Mouse (Mus musculus): ENCODE measurements around the gene Stmn3.

Gene Stmn3

DNA sequence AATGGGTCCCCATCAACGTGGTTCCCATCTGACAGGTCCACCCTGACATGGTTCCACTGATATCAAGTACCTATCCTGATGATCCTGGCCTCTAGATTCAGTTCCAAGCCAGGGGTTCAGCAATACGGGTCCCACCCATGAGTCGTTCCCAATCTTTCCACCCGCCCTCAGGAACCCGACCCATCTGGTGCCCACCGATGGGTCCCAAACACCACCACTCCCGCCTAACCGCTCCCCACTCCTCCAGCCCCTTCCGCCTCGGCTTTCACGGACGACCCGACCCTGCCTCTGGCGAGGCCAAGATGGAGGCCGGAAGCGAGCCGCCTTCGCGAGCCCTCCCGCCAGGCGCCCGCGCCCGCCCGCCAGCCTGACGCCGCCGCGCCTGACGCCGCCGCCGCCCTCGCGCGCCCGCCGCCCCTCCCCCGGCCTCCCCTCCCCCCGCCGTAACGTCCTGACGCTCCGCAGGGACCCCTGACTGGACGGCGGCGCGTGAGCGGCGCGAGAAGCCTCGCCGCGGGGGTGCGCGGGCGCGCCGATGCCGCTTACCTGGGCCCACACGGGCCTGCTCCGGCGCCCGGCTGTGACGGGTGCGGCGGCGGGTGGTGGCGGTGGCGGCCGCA, 26.9 kb downstream of the Stmn3 start:
- intact Hi-C loops (cut with DNase I), result no loop called here

DNA sequence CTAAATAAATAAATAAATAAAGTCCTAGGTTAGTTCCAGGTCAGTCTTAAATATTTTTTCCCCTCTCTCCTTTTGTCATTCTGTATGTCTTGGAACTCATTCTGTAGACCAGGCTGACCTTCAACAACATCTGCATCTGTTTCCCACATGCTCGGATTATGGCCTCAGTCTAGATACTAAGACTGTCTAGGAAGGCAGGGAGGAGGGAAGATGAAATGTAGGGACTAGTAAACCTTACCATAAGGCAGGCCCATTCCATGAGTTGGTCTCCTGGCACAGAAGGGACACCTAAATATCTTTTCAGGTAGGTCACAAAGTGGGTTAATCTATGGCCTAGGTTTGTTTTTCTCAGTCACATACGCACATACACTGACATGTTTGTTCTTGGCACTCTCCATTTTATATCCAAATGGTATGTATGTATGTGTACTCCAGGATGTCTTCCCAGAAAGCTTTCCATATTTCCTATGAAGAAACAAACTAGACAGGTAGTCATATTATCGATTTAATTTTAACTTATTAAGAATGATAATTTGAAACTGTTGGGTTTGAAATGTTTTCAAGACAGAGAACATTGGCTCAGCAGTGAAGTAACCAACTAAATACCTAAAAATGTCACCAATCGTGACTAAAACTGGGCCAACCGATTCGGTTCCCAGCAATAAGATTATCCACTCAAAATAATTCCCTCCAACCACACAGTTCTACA, 27.5 kb downstream of the Stmn3 start:
- intact Hi-C loops (cut with DNase I), result no loop called here

DNA sequence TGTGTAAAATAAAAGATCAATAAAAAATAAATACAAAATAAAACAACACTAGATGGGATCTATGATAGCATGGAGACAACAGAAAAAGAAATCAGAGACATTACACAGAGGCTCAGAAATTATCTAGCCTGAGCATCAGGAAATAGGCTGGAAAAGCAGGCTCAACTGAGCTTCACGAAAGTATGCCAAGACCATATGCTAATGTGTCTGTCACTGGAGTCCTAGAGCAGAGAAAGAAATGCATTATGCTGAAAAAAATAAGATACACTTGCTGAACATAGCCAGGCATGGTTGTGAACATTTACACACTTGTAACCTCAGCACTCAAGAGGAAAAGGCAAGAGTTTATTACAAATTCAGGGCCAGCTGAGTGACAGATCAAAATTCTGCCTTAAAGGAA, 34.3 kb downstream of the Stmn3 start:
- intact Hi-C loops (cut with DNase I), result no loop called here

GRCm38 (mm10) chr2:181277866-181278265, 36.4 kb downstream of the Stmn3 start:
- intact Hi-C loops (cut with DNase I), result no loop called here

- intact Hi-C loops (cut with DNase I), result no loop called here
Measured at GRCm38 (mm10) chr2:181276766-181277165, 37.5 kb downstream of the Stmn3 start.

DNA sequence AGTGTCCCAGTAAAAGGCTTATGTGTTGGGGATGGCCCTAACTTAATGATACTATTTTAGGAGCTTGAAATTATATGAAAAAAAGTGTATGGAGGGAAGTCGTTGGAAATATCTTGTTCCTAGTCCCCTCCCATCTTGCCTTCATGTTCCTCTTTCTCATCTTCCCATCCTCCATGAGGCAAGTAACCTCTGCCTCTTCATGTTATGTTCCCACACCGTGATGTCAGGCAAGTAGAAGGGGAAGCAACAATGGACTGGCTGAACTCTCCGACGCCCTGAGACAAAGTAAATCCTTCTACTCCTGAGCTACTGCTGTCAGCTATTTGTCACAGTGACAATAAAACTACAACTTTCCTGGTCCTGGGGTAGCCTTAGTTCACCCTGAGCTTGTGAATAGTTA, 39.7 kb downstream of the Stmn3 start:
- intact Hi-C loops (cut with DNase I), result no loop called here

- intact Hi-C loops (cut with DNase I), result no loop called here
Measured at GRCm38 (mm10) chr2:181273829-181274228, 40.5 kb downstream of the Stmn3 start.

DNA sequence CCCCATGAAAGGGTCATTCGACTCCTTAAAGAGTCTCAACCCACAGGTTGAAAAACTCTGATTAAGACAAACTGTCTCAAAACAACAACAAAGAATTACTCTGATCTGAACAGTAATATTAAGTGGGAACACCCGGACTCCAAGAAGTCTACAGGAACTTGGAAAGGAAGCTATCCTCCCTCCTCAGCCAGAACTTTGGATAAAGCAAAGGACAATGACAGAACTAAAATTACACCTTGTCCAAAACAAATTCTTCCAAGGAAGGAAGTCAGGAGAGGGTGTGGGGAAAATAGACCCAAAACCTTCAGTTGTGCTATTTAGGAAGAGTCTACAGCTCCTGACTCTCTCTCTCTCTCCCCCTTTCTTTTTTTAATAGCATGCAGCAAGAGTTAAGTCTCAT, 42.2 kb downstream of the Stmn3 start:
- intact Hi-C loops (cut with DNase I), result no loop called here

GRCm38 (mm10) chr2:181266839-181267238, 47.5 kb downstream of the Stmn3 start:
- intact Hi-C loops (cut with DNase I), result no loop called here

Data from adrenal gland (tissue).